ENCODE assay signal across 28 mouse cellular contexts in genomic region chr17:33494586-33494985, GRCm38 (mm10). TPM values are rescaled to one million over a fixed set of nuclear protein-coding genes. Genes with fewer than 3 reads are reported as not detected.
DNase-seq lines count a peak whose midpoint lies in the region; ATAC-seq and TF ChIP-seq lines count a peak whose summit lies in the region.
"Had no signal": no experiment of that assay in that cellular context is flagged by ENCODE, and none has a peak within 500 bp of the region (broad histone marks: within the 10 kb centered on the region; RNA-seq: fewer than 3 reads in every experiment).

No protein-coding gene starts in this region.

- no peaks in the 10 kb centered on the region for H3K36me3 ChIP-seq in heart, adult 2 months (ENCODE audit: control insufficient read depth, insufficient read depth, low read length)
- no peaks in the 10 kb centered on the region for H3K36me3 ChIP-seq in lung, embryonic 15.5 days
- H3K36me3 ChIP-seq: embryonic facial prominence, embryonic 10.5 days; embryonic facial prominence, embryonic 15.5 days; forebrain, embryonic 15.5 days; heart, embryonic 13.5 days; kidney, embryonic 15.5 days; limb, embryonic 10.5 days; limb, embryonic 15.5 days; liver, embryonic 13.5 days; midbrain, embryonic 13.5 days; neural tube, embryonic 13.5 days had no signal

- TF ChIP-seq EP300 in heart, adult 2 months (IDR thresholded peaks at IDR 0.05; ENCODE audit: insufficient read depth, low read depth, low read length), result no peak

- H3K27ac ChIP-seq in heart, adult 2 months, result no peak overlapping the region
- 0 out of 2 replicates have a peak overlapping the region, but pooled peaks have one; percentile 45 for H3K27ac ChIP-seq in lung, embryonic 15.5 days
- H3K27ac ChIP-seq: embryonic facial prominence, embryonic 10.5 days; embryonic facial prominence, embryonic 15.5 days; forebrain, embryonic 15.5 days; gastrocnemius, adult 2 months; heart, embryonic 13.5 days; hindbrain, embryonic 14.5 days; kidney, embryonic 15.5 days; limb, embryonic 10.5 days; limb, embryonic 15.5 days; liver, embryonic 13.5 days; macrophage; midbrain, embryonic 13.5 days; neural tube, embryonic 13.5 days had no signal

- H3K4me1 ChIP-seq in heart, adult 2 months (ENCODE audit: control insufficient read depth, insufficient read depth, low read length), result no peaks in the 10 kb centered on the region
- H3K4me1 ChIP-seq in lung, embryonic 15.5 days, result peaks cover 7% of the 10 kb centered on the region; the same call in 1 of the 2 replicates
- H3K4me1 ChIP-seq: embryonic facial prominence, embryonic 10.5 days; embryonic facial prominence, embryonic 15.5 days; forebrain, embryonic 15.5 days; heart, embryonic 13.5 days; kidney, embryonic 15.5 days; limb, embryonic 10.5 days; limb, embryonic 15.5 days; midbrain, embryonic 13.5 days; neural tube, embryonic 13.5 days had no signal

- DNase-seq in adrenal gland, postnatal 10 days, result peak; percentile 17
- DNase-seq in adrenal gland, adult (ENCODE audit: inconsistent age in 2 of 2, low spot score in 1 of 2), result no peak
- peak; percentile 68 for DNase-seq in heart, adult 11 months
- no peak for DNase-seq in heart, adult 2 months
- DNase-seq in lung, postnatal 25 days (ENCODE audit: low spot score), result peak; percentile 31
- no peak for DNase-seq in frontal cortex, postnatal 25 days (ENCODE audit: low spot score in 2 of 2)
- DNase-seq: adrenal gland, adult 8-10 months; cerebellum, adult 11 months; gastrocnemius, adult 2 months; gastrocnemius, postnatal 36 days; heart, postnatal 10 days; kidney, adult 11 months; kidney, postnatal 25 days; liver, embryonic 13.5 days; thymus, postnatal 4 days had no signal

- H3K4me3 ChIP-seq in heart, adult 2 months, result no peak overlapping the region
- no peak overlapping the region for H3K4me3 ChIP-seq in lung, embryonic 15.5 days
- H3K4me3 ChIP-seq: embryonic facial prominence, embryonic 10.5 days; embryonic facial prominence, embryonic 15.5 days; forebrain, embryonic 15.5 days; gastrocnemius, adult 2 months; heart, embryonic 13.5 days; kidney, embryonic 15.5 days; limb, embryonic 10.5 days; limb, embryonic 15.5 days; liver, embryonic 13.5 days; midbrain, embryonic 13.5 days; neural tube, embryonic 13.5 days had no signal

- no peak overlapping the region for H3K4me2 ChIP-seq in lung, embryonic 15.5 days
- H3K4me2 ChIP-seq: embryonic facial prominence, embryonic 15.5 days; forebrain, embryonic 15.5 days; heart, embryonic 13.5 days; hindbrain, embryonic 14.5 days; kidney, embryonic 15.5 days; limb, embryonic 15.5 days; liver, embryonic 13.5 days; midbrain, embryonic 13.5 days; neural tube, embryonic 13.5 days had no signal

- TF ChIP-seq POLR2A in heart, adult 2 months (IDR thresholded peaks at IDR 0.05; ENCODE audit: insufficient read depth, low read depth, low read length), result no peak

- H3K79me2 ChIP-seq in heart, adult 2 months (replicated peaks; ENCODE audit: control insufficient read depth, insufficient read depth, low read length), result no peaks in the 10 kb centered on the region

- H3K9ac ChIP-seq in heart, adult 2 months (ENCODE audit: low read depth, low read length), result no peak overlapping the region
- no peak overlapping the region for H3K9ac ChIP-seq in lung, embryonic 15.5 days
- H3K9ac ChIP-seq: embryonic facial prominence, embryonic 15.5 days; forebrain, embryonic 15.5 days; heart, embryonic 13.5 days; hindbrain, embryonic 14.5 days; kidney, embryonic 15.5 days; limb, embryonic 15.5 days; liver, embryonic 13.5 days; midbrain, embryonic 13.5 days; neural tube, embryonic 13.5 days had no signal

- H3K27me3 ChIP-seq in heart, adult 2 months (ENCODE audit: control insufficient read depth, insufficient read depth, low read length), result no peaks in the 10 kb centered on the region
- no peaks in the 10 kb centered on the region for H3K27me3 ChIP-seq in lung, embryonic 15.5 days
- H3K27me3 ChIP-seq: embryonic facial prominence, embryonic 15.5 days; forebrain, embryonic 15.5 days; heart, embryonic 13.5 days; kidney, embryonic 15.5 days; limb, embryonic 15.5 days; midbrain, embryonic 13.5 days; neural tube, embryonic 13.5 days had no signal

- ATAC-seq in lung, embryonic 15.5 days (ENCODE audit: borderline replicate concordance, extremely low read depth, low FRiP score, low TSS enrichment), result no peak; the same call in 1 of the 2 replicates
- no peak for ATAC-seq in CD4-positive, CD25-positive, alpha-beta regulatory T cell, adult 4 months
- ATAC-seq: forebrain, embryonic 15.5 days; midbrain, embryonic 13.5 days had no signal

- intact Hi-C loops in heart, adult 2 months (cut with DNase I), result no loop called here

- TF ChIP-seq CTCF in heart, adult 2 months (IDR thresholded peaks at IDR 0.05), result no peak

- no peaks in the 10 kb centered on the region for H3K9me3 ChIP-seq in lung, embryonic 15.5 days
- H3K9me3 ChIP-seq: embryonic facial prominence, embryonic 10.5 days; embryonic facial prominence, embryonic 15.5 days; forebrain, embryonic 15.5 days; heart, embryonic 13.5 days; kidney, embryonic 15.5 days; limb, embryonic 10.5 days; limb, embryonic 15.5 days; liver, embryonic 13.5 days; midbrain, embryonic 13.5 days; neural tube, embryonic 13.5 days had no signal

RNA-seq across cellular contexts. Expression of gene Adamts10, which starts 29.4 kb away (rescaled TPM):
- 10 to 100 TPM; 37.1 to 56.8 TPM for total RNA-seq in adrenal gland, postnatal 10 days (2021)
- total RNA-seq in heart, adult 2 months (2021), result 10 to 100 TPM; 13.6 to 14.7 TPM
- 49.0 and 52.2 TPM in 2 replicates for polyA plus RNA-seq in heart, adult 2 months (2012; rRNA removed)
- polyA plus RNA-seq in lung, embryonic 15.5 days (2015; fragmentation: Nextera tagmentation; extraction: Ambion mirVana), result 119 and 142 TPM in 2 replicates
- 10 to 100 TPM; 53.9 to 80.8 TPM for polyA plus RNA-seq in CD4-positive, CD25-positive, alpha-beta regulatory T cell, adult 4 months (2017; shearing (Covaris generic))

Comparison
In these comparisons a context has a peak if more than half of its experiments do, and no peak if none do; other contexts are left out.
1. DNase-seq: peak in adrenal gland, postnatal 10 days (single experiment), heart, adult 11 months (single experiment) and lung, postnatal 25 days (single experiment); none in adrenal gland, adult (0 of 2), heart, adult 2 months (0 of 2) and frontal cortex, postnatal 25 days (0 of 2).